Mouse (Mus musculus): ENCODE data around the gene Vmn2r5. TPM values are rescaled to one million over a fixed set of nuclear protein-coding genes. Genes with fewer than 3 reads are reported as not detected.
"Not testable (repeated sequence)": the region's sequence is repeated elsewhere in the genome, so short reads cannot be mapped to it uniquely, and the experiment has no call there.

Vmn2r5 gene
- polyA plus RNA-seq (2015; fragmentation: Nextera tagmentation; extraction: Ambion mirVana) = not detected in 2 replicates

DNA sequence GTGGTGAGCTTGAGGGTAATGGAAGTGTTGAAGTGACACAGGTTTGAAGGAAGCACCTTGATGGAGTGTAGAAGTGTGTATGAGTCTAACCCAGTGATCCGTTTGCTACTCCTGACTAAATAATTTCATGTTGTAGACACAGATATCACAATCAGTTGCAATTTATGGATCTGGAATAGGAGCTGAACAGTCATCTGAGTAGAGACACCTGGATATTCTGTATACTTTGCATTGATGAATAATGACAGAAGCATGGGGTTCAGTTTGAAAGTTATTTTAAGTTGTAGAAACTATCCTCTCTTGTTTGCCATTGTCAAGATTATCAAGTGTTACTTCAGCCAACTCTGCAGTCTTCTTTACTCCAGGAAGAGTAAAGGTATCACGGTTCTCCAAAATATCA lies at the start of gene Vmn2r5:
Gene Vmn2r5, minus strand, starts transcription at position 101 of the 400 bp plus-strand sequence.
- ATAC-seq (replicated peaks; ENCODE audit: extremely low read depth, insufficient read depth, low FRiP score) = not testable (repeated sequence)

DNA sequence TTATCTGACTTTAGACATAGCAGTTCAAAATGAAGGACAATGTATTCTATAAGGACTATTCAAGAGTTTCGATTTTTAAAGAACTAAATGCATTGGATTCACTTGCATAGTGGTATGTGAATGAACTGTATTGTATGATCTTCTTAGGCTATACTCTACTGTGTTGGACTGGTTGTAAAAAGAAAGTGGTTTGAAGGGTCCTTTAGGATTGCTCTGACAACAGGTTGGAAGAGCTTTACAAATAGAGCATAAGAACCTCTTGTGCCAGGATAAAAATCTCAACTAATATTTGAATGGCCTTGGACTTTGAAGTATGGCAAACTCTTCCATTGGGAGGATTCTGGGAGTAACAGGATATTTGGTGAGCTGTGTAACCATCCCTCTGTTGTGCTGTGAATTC lies 13.9 kb upstream of the Vmn2r5 start:
- not testable (repeated sequence) for H3K36me3 ChIP-seq (ENCODE audit: control insufficient read depth, insufficient read depth); H3K4me1 ChIP-seq (ENCODE audit: control insufficient read depth, insufficient read depth, low read length); H3K4me3 ChIP-seq (ENCODE audit: low read length); ATAC-seq (replicated peaks; ENCODE audit: extremely low read depth, insufficient read depth, low FRiP score); H3K9ac ChIP-seq (ENCODE audit: low read length); H3K4me2 ChIP-seq (ENCODE audit: low read depth, low read length); H3K27ac ChIP-seq (ENCODE audit: low read length); H3K9me3 ChIP-seq (replicated peaks; ENCODE audit: control insufficient read depth, low read length); H3K27me3 ChIP-seq (ENCODE audit: control insufficient read depth, insufficient read depth, low read length)
- 59% methylated on average over 1 of the region's 1 CpGs for WGBS

More for the DNA sequence above, at the start of gene Vmn2r5:
- no CpG with 5 or more reads among the region's 2 CpGs for WGBS
- not testable (repeated sequence) for H3K36me3 ChIP-seq (ENCODE audit: control insufficient read depth, insufficient read depth); H3K4me2 ChIP-seq (ENCODE audit: low read depth, low read length); H3K9ac ChIP-seq (ENCODE audit: low read length); H3K4me1 ChIP-seq (ENCODE audit: control insufficient read depth, insufficient read depth, low read length); H3K27ac ChIP-seq (ENCODE audit: low read length); H3K27me3 ChIP-seq (ENCODE audit: control insufficient read depth, insufficient read depth, low read length); H3K4me3 ChIP-seq (ENCODE audit: low read length); H3K9me3 ChIP-seq (replicated peaks; ENCODE audit: control insufficient read depth, low read length)

Other genes starting within 250 kb of the Vmn2r5 start
- gene Vmn2r3, start 220.1 kb downstream of the Vmn2r5 start, polyA plus RNA-seq (2015; fragmentation: Nextera tagmentation; extraction: Ambion mirVana) = not detected in 2 replicates
- gene Vmn2r4, start 94.5 kb downstream of the Vmn2r5 start, polyA plus RNA-seq (2015; fragmentation: Nextera tagmentation; extraction: Ambion mirVana) = not detected in 2 replicates
- gene Vmn2r6, start 56.0 kb upstream of the Vmn2r5 start, polyA plus RNA-seq (2015; fragmentation: Nextera tagmentation; extraction: Ambion mirVana) = not detected in 2 replicates

Measured in heart, embryonic 16.5 days (tissue).